Mouse (Mus musculus) B cell, adult 2 months (primary cell): ENCODE measurements around the gene Mid1.
A peak's percentile ranks its signal among the peaks of the same experiment; 100 is the strongest.

Experiments
- DNase-seq, 2 experiments: peaks; one replicate each; pipeline ENCODE4 v3.0.0; 2022

The Mid1 gene

GRCm38 (mm10) chrX:169813673-169814072 is 128.7 kb downstream of the Mid1 start:
- DNase-seq, result no peak

DNA sequence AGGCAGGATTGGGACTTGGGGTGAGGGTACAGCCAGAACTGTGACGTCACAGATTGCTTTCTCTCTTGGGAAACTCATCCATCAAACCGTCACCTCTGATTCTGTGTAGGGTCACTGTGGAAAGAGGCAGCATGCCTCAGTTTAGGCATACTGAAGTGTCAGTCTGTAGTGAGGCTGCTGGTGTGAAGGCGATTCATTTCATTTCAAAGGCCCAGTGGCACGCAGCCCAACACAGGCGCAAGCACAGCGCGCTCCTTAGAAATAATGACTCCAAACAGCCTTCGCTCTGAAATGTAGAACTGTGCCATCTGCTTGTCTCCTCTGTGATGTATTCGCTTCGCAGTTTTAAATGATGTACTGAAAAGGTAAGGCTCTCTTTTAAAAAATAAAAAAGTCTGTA is 141.9 kb downstream of the Mid1 start:
- DNase-seq, result no peak

DNA sequence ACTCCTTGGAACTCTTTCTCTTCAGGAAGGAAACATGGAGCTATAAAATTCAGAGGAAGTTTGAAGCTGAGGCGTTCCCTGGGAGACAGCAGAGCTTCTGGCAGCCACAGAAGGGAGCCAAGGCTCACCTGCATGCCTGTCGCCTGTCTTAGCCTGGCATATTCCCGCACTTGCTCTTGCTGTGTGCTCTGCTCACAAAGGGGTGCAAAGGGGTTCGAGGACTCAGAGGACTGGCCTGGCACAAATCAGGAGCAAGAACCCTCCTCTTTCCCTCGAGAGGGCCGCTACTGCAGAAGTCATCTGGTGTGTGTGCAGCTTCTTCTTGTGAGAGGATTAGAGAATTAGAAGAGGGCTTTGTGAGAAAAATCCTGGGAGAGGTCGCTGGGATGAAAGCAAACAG is 142.7 kb downstream of the Mid1 start:
- no peak for DNase-seq

DNA sequence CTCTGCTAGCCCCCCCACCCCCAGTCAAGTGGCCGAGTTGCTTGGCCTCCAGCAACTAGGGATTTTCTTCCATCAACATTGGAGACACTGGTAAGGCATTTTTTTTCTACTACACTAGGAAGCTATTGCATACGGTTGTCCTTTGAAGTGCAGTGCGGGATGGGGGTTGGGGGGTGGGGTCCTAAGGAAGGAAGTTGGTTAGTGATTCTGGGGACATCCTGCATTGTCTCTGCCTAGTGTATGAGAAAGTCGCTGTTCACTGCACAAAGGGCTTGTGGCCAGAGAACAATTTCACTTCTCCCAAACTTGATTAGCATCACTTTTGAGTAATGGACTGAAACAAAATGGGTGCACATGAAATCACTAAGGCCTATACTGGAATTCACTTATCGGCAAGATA is 143.1 kb downstream of the Mid1 start:
- no peak for DNase-seq

- no peak for DNase-seq
Observed at GRCm38 (mm10) chrX:169830052-169830451, 145.1 kb downstream of the Mid1 start.

GRCm38 (mm10) chrX:169837947-169838649 is 153.1 kb downstream of the Mid1 start:
- no peak for DNase-seq

- DNase-seq, result no peak
Observed at GRCm38 (mm10) chrX:169838650-169838971, 153.6 kb downstream of the Mid1 start.

GRCm38 (mm10) chrX:169843267-169843666 is 158.3 kb downstream of the Mid1 start:
- DNase-seq, result no peak

DNA sequence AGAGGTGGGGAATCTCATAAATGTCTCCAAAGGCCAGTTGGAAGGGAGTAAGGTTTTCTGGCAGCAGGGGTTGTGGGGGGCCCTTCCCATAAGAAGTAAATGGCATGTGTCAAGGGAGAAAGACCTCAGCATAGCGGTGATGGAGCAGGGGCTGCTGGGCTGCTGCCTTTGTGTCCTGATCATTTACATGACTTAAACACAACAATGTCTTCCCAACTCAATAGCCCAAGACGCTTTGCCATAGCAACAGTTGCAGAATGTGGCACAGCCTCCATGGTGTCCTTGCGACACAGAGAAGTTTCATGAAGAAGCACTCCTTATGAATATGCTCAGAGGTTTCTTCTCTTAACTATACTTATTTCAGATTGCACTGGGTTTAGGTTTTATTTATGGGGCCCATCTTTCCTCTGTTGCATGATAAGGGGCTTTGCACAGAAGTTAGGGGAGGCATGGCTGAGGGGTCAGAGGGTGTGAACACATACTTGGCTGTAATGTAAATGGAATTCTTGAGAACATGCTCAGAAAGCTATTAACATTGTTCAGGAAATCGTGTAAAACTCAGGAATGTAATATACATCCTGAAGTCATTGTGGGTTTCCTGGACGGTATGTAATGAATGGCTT is 159.3 kb downstream of the Mid1 start:
- no peak for DNase-seq

GRCm38 (mm10) chrX:169846187-169846586 is 161.2 kb downstream of the Mid1 start:
- no peak for DNase-seq

- DNase-seq, result no peak
Observed at GRCm38 (mm10) chrX:169861194-169861720, 176.3 kb downstream of the Mid1 start.

DNA sequence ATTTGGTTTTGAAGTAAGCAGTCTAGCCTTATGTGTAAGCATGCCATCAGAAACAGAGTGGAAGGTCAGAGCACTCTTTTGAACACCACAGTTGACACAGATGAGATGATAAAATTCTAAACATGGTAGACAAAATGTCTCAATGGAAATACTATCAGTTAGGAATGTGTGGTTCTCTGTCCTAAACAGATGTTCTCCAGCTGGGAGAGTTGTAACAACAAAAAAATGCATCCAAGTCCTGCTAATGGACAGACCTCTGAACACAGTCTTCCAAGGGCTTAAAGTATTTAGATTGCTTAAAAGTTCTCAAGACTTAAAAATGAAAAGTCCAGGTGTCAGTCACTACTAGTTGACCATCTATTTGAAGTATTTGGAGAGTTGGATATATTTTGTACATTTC is 177.4 kb downstream of the Mid1 start:
- DNase-seq, result no peak

DNA sequence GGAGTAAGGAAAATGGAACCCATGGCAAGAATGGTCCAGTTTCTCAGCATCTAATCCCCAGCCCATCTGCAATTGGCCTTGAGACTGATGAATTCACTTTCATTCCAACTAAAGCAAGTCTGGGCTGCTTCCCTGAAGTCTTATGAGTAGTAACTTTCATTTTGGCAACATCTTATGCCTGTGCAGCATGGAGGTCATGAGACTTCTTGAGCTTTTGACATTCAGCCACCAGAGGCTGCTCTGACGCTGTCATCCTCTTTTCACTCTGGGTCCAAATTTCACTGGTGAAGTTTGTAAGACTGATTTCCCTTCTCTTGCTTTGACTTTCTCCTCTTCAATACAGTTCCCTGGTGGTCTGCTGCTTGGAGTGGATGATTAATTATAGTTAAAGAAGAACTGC is 177.8 kb downstream of the Mid1 start:
- DNase-seq, result peak in 1 of 2 experiments; percentile 28

- DNase-seq, result no peak
Observed at GRCm38 (mm10) chrX:169863841-169864240, 178.8 kb downstream of the Mid1 start.

DNA sequence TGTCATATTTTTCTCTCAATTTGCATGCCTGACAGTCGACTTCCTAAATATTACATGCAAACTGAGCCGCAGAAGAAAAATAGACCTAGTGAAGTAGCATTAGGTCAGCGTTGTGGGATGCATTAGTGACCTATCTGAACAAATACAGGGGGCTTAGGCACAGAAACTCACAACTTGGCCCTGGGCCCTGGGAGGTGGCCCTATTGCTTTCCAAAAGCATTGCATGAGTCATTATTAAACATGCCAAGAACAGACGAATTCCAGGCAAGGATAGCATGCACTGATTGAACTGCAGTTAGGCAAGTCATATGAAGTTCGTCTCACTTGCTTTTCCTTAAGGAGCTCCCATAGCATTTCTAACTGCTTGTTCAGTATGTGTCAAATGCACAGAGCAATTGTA is 183.2 kb downstream of the Mid1 start:
- no peak for DNase-seq

DNA sequence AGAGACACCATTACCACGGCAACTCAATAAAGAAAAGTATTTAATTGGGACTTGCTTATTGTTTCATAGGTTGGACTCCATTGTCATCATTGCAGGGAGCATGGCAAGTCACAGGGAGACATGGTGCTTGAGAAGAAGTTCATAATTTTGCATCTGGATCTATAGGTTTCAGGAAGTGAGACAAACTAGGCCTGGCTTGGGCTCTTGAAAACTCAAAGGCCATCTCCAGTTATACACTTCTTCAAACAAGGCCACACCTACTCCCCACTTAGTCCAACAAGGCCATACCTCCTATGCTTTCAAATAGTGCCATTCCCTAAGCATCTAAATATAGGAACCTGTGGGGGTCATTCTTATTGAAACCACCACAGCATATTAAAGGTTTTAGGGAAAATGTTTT is 189.5 kb downstream of the Mid1 start:
- DNase-seq, result no peak

GRCm38 (mm10) chrX:169879481-169880362 is 194.7 kb downstream of the Mid1 start:
- DNase-seq, result peak; percentile 19 to 26

GRCm38 (mm10) chrX:169880363-169880711 is 195.3 kb downstream of the Mid1 start:
- no peak for DNase-seq

GRCm38 (mm10) chrX:169880826-169881225 is 195.8 kb downstream of the Mid1 start:
- peak in 1 of 2 experiments; percentile 36 for DNase-seq

DNA sequence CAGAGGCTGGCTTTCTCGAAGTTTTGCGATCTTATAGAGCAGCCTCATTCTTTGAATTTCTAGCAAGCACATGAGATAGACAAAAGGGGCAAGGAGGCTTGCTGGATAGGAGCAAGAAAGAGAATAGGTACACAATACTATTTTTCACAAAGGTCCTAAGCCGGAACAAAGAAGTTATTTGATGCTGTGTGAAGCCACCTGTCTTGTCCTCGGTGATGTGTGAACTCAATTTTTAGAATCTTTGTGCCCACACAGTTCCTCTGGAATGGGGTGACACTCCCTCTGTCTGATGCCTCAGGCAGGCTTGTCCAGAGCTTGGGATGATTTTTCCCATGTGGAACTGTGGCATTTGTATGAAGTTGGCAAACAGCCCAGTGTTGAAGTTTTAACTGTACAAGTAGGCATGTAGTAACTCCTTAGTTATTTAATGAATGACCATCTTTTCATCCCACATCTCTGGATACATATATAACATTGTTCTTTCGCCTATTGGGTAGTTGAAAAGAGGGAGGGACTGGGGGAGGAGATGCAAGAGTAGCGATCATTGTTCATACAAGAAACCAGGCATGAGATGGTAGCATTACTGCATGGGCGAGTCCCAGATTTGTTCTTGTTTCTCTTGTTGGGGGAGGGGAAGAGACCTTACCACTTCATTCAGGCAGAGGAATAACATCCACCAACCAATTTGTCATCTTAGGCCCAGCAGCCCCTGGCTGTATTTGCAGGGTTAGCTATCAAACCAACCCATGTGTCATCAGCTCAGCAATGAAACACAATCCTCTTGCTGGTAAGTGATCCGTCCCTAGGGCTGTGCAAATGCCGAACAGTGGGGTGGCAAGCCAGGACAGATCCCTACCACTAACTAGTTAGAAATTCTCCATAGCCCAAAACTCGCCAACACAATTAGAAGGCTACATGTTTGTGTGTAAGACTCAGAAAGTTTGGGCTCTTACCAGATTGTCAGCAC is 196.5 kb downstream of the Mid1 start:
- no peak for DNase-seq

DNA sequence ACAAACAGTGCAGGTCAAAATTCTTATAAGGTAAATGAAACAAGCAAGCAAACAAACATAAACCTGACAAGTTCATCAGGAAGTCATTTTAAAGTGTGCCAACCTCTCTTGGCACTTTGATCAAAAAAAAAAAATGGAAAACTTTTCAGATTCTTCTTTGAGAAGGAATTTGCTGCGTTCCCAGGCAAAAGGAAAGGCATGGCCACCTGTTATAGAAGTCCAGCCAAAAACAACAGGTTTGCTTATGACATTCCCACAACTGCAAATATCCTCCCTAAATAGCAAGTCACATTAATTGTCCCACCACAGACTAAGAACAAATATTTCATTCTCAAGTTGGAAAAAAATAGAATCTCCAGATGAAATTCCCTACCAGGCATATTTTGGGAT is 197.2 kb downstream of the Mid1 start:
- no peak for DNase-seq

GRCm38 (mm10) chrX:169883536-169884272 is 198.7 kb downstream of the Mid1 start:
- DNase-seq, result no peak
